Mouse (Mus musculus) macrophage (primary cell): ENCODE data around the gene Lce1d. TPM values are rescaled to one million over a fixed set of nuclear protein-coding genes. Genes with fewer than 3 reads are reported as not detected.

ENCODE experiments used
- polyA plus RNA-seq: library from polyadenylated mRNA; stranded (reverse); fragments of 250-400 nt; gene quantifications from 3 replicates; pipeline ENCODE4 v1.2.4, GENCODE M21; 2018; ENCODE audit warnings: inconsistent platforms

Lce1d gene
- polyA plus RNA-seq, 1 experiment from 2014 or later: not detected

Other genes starting within 250 kb of the Lce1d start
- not detected in 3 replicates for gene Sprr1b, start 248.4 kb downstream of the Lce1d start, polyA plus RNA-seq
- not detected in 3 replicates for gene Sprr3, start 228.5 kb downstream of the Lce1d start, polyA plus RNA-seq
- not detected in 3 replicates for gene Sprr1a, start 201.3 kb downstream of the Lce1d start, polyA plus RNA-seq
- gene Sprr4, start 186.7 kb downstream of the Lce1d start, polyA plus RNA-seq: not detected in 3 replicates
- not detected in 3 replicates for gene 2310046K23Rik, start 152.7 kb downstream of the Lce1d start, polyA plus RNA-seq
- gene Ivl, start 113.5 kb downstream of the Lce1d start, polyA plus RNA-seq: not detected in 3 replicates
- not detected in 3 replicates for gene Smcp, start 98.2 kb downstream of the Lce1d start, polyA plus RNA-seq
- gene 2210017I01Rik, start 79.7 kb downstream of the Lce1d start, polyA plus RNA-seq: not detected in 3 replicates
- not detected in 3 replicates for gene Lce6a, start 65.5 kb downstream of the Lce1d start, polyA plus RNA-seq
- not detected in 3 replicates for gene Lce1a1, start 38.9 kb downstream of the Lce1d start, polyA plus RNA-seq
- gene Lce1b, start 30.3 kb downstream of the Lce1d start, polyA plus RNA-seq: not detected in 3 replicates
- not detected in 3 replicates for gene Lce1a2, start 16.9 kb downstream of the Lce1d start, polyA plus RNA-seq
- gene Lce1c, start 8.0 kb downstream of the Lce1d start, polyA plus RNA-seq: not detected in 3 replicates
- not detected in 3 replicates for gene Lce1e, start 21.9 kb upstream of the Lce1d start, polyA plus RNA-seq
- not detected in 3 replicates for gene Lce1f, start 33.1 kb upstream of the Lce1d start, polyA plus RNA-seq
- not detected in 3 replicates for gene Gm38119, start 51.9 kb upstream of the Lce1d start, polyA plus RNA-seq
- not detected in 3 replicates for gene Lce1g, start 65.1 kb upstream of the Lce1d start, polyA plus RNA-seq
- not detected in 3 replicates for gene Lce1h, start 77.9 kb upstream of the Lce1d start, polyA plus RNA-seq
- not detected in 3 replicates for gene Lce1i, start 91.7 kb upstream of the Lce1d start, polyA plus RNA-seq
- gene Lce1j, start 103.3 kb upstream of the Lce1d start, polyA plus RNA-seq: not detected in 3 replicates
- not detected in 3 replicates for gene Lce1k, start 120.7 kb upstream of the Lce1d start, polyA plus RNA-seq
- gene Kprp, start 140.0 kb upstream of the Lce1d start, polyA plus RNA-seq: not detected in 3 replicates
- not detected in 3 replicates for gene Lce1l, start 164.1 kb upstream of the Lce1d start, polyA plus RNA-seq
- not detected in 3 replicates for gene 2310050C09Rik, start 183.0 kb upstream of the Lce1d start, polyA plus RNA-seq
- not detected in 3 replicates for gene Lce3a, start 239.0 kb upstream of the Lce1d start, polyA plus RNA-seq
- gene Lce3b, start 245.8 kb upstream of the Lce1d start, polyA plus RNA-seq: not detected in 3 replicates